Mouse (Mus musculus) G1E (cell line): ENCODE results near the gene Rbm33. TPM values are rescaled to one million over a fixed set of nuclear protein-coding genes. Genes with fewer than 3 reads are reported as not detected.

Experiments used
- ATAC-seq: 2 replicates; pipeline ENCODE4 v1.8.0; 2016; ENCODE audit warnings: mild to moderate bottlenecking; ENCODE audit not compliant: insufficient number of reproducible peaks, poor library complexity, low FRiP score, severe bottlenecking; ENCODE audit errors: extremely low read depth
- DNase-seq: peaks from one replicate; pipeline ENCODE4 v3.0.0; 2012; ENCODE audit warnings: low spot score
- H3K27me3 ChIP-seq: 2 replicates; pipeline ENCODE4 v1.6.1; 2012; ENCODE audit warnings: mild to moderate bottlenecking, low read length, inconsistent platforms; ENCODE audit not compliant: insufficient read depth
- H3K36me3 ChIP-seq: replicated peaks from 2 replicates; pipeline ENCODE3; 2012; ENCODE audit warnings: mild to moderate bottlenecking, inconsistent platforms
- H3K4me1 ChIP-seq: 2 replicates; pipeline ENCODE4 v1.6.1; 2012; ENCODE audit warnings: low read depth, low read length, inconsistent platforms, mixed read lengths; ENCODE audit not compliant: insufficient read depth
- H3K4me3 ChIP-seq: 2 replicates; pipeline ENCODE4 v1.5.1; 2012; ENCODE audit warnings: low read depth, mild to moderate bottlenecking, inconsistent platforms, low read length, moderate library complexity, mixed read lengths
- H3K9me3 ChIP-seq: replicated peaks from 2 replicates; pipeline ENCODE4 v1.6.1; 2012; ENCODE audit warnings: inconsistent platforms
- CTCF ChIP-seq: IDR thresholded peaks from 2 replicates; pipeline ENCODE4 v1.5.1; 2012; ENCODE audit warnings: low read depth, low read length, inconsistent platforms, mixed read lengths
- GATA1 ChIP-seq: IDR thresholded peaks from 2 replicates; pipeline ENCODE4 v1.6.1; 2012; ENCODE audit warnings: borderline replicate concordance, low read length, inconsistent platforms, mixed read lengths
- GATA2 ChIP-seq: IDR thresholded peaks from 2 replicates; pipeline ENCODE4 v1.6.1; 2012; ENCODE audit warnings: low read depth, low read length, inconsistent platforms, borderline replicate concordance
- POLR2AphosphoS5 ChIP-seq: IDR thresholded peaks from 2 replicates; pipeline ENCODE4 v1.6.1; 2012; ENCODE audit warnings: low read depth, low read length, inconsistent platforms; ENCODE audit not compliant: insufficient replicate concordance
- TAL1 ChIP-seq: conservative IDR thresholded peaks from 2 replicates; pipeline ENCODE4 v1.6.1; 2012; ENCODE audit warnings: low read depth, low read length, inconsistent platforms, mixed read lengths
- polyA plus RNA-seq: library from polyadenylated mRNA; stranded (reverse); fragments of >175 nt; gene quantifications from 2 replicates; pipeline ENCODE4 v1.2.3, GENCODE M21; 2012
- total RNA-seq, 2 experiments: library from RNA; stranded (forward) in 1 of 2; stranded (reverse) in 1 of 2; fragments of 200-1000 nt in 1 of 2; fragments of >200 nt in 1 of 2; fragmentation: Nextera tagmentation in 1 of 2; gene quantifications; 2 replicates each; pipeline ENCODE4 v1.2.3; 2014 to 2017

The Rbm33 gene
- total and polyA plus RNA-seq, 3 experiments, result 32.3 to 88.0 (median 45.8) TPM

DNA sequence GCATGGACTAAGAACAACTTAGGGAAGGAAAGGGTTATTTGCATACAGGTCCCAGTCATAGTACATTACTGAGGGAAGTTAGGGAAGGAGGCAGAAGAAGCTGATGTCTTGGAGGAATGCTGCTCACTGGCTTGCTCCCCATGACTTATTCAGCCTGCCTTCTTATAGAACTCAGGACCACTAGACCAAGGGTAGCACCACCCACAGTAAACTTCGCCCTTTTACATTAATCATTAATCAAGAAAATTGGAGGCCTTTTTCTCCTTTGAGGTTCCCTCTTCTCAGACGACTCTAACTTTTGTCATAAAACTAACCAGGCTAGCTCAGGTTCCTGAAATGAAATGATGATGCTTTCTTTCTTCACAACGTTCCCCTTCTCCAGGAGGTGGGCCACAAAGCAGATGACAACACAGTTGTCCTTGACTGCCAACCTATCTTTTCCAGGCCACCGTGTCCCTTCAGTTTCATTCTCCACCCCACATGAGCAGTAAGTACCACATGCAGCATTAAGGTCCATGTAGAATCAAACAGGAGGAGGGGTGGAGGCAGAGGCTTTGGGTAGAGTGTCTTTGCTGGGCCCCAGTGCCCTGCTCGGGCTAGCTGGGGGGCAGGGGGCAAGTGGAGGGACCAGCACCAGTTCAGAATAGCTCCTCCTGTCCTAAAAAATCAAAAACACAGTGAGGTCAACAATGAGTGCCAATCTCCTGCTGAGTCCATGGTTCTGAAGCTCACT lies 25.6 kb upstream of the Rbm33 start:
- DNase-seq (no peak), ATAC-seq (no peak)
- H3K36me3 ChIP-seq, result no peaks in the 10 kb centered on the region
- no peaks in the 10 kb centered on the region for H3K9me3 ChIP-seq
- peaks cover 53% of the 10 kb centered on the region for H3K27me3 ChIP-seq
- TF ChIP-seq CTCF (no peak), GATA1 (no peak), TAL1 (no peak)
- H3K4me1 ChIP-seq, result peaks cover 7% of the 10 kb centered on the region; the same call in 1 of the 2 replicates
- H3K4me3 ChIP-seq, result no peak overlapping the region

DNA sequence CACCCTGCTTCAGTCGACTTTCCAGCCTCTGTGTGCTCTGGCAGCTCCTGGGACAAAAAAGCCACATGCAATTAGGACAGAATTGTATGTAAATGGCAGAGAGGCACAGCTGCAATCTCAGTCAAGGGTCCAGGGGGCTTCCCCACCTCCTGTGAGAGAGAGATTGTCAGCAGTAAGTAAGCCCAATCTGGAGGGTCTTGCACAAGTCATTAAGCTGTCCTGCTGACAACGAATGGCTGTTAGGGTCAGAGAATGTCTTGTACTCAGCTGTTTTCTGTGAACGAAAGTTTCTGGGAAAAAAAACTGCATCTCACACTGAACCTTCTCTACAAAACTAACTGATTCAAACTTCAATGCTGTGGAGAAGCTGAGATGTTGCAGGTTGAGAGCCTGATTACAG lies 24.6 kb upstream of the Rbm33 start:
- no peak for ATAC-seq
- no peak overlapping the region for H3K4me3 ChIP-seq
- no peaks in the 10 kb centered on the region for H3K36me3 ChIP-seq
- H3K27me3 ChIP-seq, result peaks cover 53% of the 10 kb centered on the region
- H3K4me1 ChIP-seq, result peaks cover 7% of the 10 kb centered on the region; the same call in 1 of the 2 replicates
- DNase-seq, result no peak
- TF ChIP-seq GATA2 (no peak), GATA1 (no peak), TAL1 (no peak), POLR2AphosphoS5 (no peak), CTCF (no peak)
- no peaks in the 10 kb centered on the region for H3K9me3 ChIP-seq

DNA sequence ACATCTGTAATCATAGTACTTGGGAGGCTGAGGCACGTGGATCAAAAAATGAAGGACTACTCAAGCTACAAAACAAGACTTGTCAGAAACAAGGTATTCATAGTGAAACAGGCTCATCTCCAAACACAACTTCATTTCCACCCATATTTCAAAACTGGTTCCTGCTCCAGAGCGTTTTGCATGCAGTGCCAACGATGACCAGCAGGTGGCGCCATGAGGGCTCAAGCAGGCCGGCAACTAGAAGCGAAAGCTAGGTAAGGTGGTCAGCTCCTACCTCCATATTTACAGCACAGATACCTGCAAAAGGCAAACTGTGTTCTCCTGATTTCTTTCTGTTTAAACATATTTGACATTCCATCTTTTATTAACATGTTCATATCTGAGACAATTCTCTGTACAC lies 22.9 kb upstream of the Rbm33 start:
- no peaks in the 10 kb centered on the region for H3K36me3 ChIP-seq

DNA sequence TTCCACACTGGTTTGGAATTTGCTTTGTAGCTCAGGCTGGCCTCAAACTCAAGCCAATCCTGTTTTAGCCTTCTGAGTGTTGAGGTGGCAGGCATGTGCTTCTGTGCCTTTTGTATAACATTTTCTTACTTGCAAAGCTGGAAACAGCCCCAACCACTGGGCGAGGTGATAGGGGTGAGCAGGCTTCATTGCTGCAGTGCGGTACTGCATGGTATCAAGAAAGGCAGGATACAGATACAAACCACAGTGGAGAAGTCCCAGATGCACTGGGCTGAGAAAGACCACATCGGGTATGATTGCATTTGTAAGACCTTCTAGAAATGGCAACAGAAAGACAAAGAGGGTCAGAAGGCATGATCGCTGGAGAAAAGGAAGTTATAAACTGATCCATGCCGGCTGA lies 18.8 kb upstream of the Rbm33 start:
- peaks cover 15% of the 10 kb centered on the region for H3K4me1 ChIP-seq
- no peaks in the 10 kb centered on the region for H3K36me3 ChIP-seq
- DNase-seq (no peak), ATAC-seq (no peak)
- TF ChIP-seq TAL1, result no peak
- TF ChIP-seq CTCF, result no peak
- TF ChIP-seq POLR2AphosphoS5, result no peak
- TF ChIP-seq GATA1, result no peak
- TF ChIP-seq GATA2, result no peak
- peaks cover 52% of the 10 kb centered on the region for H3K27me3 ChIP-seq
- H3K4me3 ChIP-seq, result no peak overlapping the region
- no peaks in the 10 kb centered on the region for H3K9me3 ChIP-seq

More for the DNA sequence above, 22.9 kb upstream of the Rbm33 start:
- TF ChIP-seq GATA2 (no peak), GATA1 (no peak), POLR2AphosphoS5 (no peak), TAL1 (no peak), CTCF (peak; percentile 97)
- Histone ChIP-seq H3K4me3 (no peak overlapping the region; the same call in 1 of the 2 replicates), H3K27me3 (peaks cover 55% of the 10 kb centered on the region), H3K4me1 (peaks cover 11% of the 10 kb centered on the region), H3K9me3 (no peaks in the 10 kb centered on the region)
- peak; percentile 30 for DNase-seq
- no peak for ATAC-seq

DNA sequence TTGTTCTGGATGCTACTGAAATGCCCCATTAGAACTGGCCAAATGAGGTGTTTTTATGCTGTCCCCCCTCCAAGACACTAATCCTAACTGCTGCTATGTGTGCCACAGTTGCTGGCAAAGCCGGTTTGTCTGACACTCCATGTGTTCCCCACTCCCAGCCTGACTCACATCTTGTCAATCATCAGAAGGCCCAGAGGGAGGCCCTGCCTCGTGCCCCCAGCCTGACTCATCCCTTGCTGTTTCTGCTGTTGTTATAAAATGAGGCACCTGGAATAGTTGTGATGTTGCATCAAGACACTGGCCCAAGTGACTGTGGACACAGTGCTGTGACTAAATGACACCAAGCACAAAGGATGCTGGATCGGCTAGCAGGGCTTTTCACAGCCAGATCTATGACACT lies 18.2 kb upstream of the Rbm33 start:
- H3K4me1 ChIP-seq, result peaks cover 15% of the 10 kb centered on the region
- H3K36me3 ChIP-seq, result no peaks in the 10 kb centered on the region
- no peaks in the 10 kb centered on the region for H3K9me3 ChIP-seq
- no peak for ATAC-seq
- peaks cover 52% of the 10 kb centered on the region for H3K27me3 ChIP-seq
- H3K4me3 ChIP-seq, result no peak overlapping the region
- TF ChIP-seq TAL1 (no peak), POLR2AphosphoS5 (no peak), GATA2 (no peak), GATA1 (no peak), CTCF (no peak)
- no peak for DNase-seq

DNA sequence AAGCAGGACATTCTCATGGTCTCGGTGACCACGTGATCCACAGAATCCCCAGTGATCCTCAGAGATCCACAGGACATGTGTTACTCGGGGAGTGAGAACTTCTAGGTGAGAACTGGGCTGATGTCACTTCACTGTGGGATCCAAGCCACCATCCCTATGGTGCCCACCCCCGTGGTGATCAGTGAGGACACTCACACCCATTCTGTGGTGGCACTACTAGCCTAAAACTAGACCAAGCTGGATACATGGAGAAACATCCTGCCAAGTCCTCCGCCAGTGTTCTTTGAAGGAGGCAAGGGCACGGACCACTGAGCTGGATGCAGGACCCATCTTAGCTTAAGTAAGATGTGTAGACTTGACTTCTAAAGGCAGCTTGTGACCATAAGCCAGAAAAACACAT lies 17.6 kb upstream of the Rbm33 start:
- DNase-seq (no peak), ATAC-seq (no peak)
- Histone ChIP-seq H3K9me3 (no peaks in the 10 kb centered on the region), H3K4me1 (peaks cover 12% of the 10 kb centered on the region), H3K36me3 (no peaks in the 10 kb centered on the region), H3K4me3 (no peak overlapping the region), H3K27me3 (peaks cover 52% of the 10 kb centered on the region)
- no peak for TF ChIP-seq TAL1
- no peak for TF ChIP-seq CTCF
- no peak for TF ChIP-seq POLR2AphosphoS5
- TF ChIP-seq GATA1, result no peak
- no peak for TF ChIP-seq GATA2
